Mouse (Mus musculus) ES-Bruce4 (cell line): ENCODE measurements at regions not wholly inside any gene's neighbourhood (a gene's known extent, or its start where the extent isn't known, plus 50 kb on each side); places are given as distances from the start of the nearest gene placed in this dataset.

Experiments used
- CTCF ChIP-seq: IDR thresholded peaks from one replicate; pipeline ENCODE4 v1.8.1; 2011; ENCODE audit warnings: low read depth, low read length
- POLR2A ChIP-seq: IDR thresholded peaks from one replicate; pipeline ENCODE4 v1.8.1; 2011; ENCODE audit warnings: low read length; ENCODE audit not compliant: insufficient read depth

DNA sequence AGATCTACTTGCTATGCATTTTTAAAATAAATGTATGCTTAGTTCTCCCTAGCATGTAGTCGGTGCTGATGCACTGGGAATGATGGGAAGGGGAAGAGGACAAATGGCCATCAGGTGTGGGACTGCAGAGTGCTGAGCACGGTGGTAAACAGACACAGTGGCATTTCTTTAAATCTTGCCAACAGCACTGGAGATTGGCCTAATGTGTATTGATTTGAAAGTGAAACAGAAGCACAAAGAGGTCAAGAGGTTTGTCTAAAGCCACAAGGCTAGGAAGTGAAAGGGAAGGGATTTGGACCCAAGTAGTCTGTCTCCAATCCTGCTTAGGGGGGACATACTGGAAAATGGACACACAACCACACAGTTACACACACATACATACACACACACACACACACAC is 88.2 kb downstream of the Hif1an start:
- TF ChIP-seq POLR2A = no peak
- TF ChIP-seq CTCF = no peak
